Mouse (Mus musculus): ENCODE measurements around the gene Fgb.

- TF ChIP-seq CTCF (IDR thresholded peaks at IDR 0.05; ENCODE audit: low read depth) (no peak), EP300 (IDR thresholded peaks at IDR 0.05; ENCODE audit: low read depth) (no peak)
These were observed 38.5 kb downstream of the Fgb start for GRCm38 (mm10) chr3:83011136-83011535.

All from liver, embryonic 14.5 days (tissue).